Mouse (Mus musculus): Measurements from ENCODE around the gene Acsf2.

Gene Acsf2

DNA sequence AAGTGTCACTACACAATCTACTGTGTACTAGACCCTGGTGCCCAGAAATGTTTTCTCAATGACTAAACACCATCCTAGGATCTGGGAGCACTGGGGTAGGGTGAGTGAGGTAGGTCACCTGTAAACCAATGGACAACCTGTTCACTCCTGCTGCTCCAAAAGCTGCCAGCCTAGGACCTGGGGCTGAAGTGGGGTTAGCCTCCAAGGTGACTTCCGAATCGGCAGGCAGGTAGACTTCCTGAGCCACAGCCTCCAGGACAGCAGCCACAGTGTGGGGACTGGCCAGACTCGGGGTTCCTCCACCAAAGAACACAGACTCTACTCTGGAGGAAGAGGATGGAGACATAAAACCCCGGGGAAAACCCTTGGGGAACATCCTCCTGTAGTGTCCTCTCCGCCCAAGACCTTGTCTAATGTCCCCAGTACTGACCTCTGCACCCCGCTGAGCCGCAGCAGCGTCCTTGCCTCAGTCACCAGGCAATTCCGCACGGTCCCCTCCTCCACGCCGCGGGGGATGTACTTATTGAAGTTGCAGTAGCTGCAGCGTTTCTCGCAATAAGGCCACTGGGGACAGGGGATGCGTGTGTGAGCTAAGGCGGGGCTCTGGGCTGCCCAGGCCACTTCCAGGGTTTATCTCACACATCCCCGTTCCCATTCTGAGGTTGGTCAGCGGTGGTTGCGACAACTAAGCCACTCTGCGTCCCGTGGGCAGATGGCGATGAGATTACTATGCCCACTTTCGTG lies 53.5 kb downstream of the Acsf2 start:
- DNase-seq (ENCODE audit: low spot score): peak; percentile 46

DNA sequence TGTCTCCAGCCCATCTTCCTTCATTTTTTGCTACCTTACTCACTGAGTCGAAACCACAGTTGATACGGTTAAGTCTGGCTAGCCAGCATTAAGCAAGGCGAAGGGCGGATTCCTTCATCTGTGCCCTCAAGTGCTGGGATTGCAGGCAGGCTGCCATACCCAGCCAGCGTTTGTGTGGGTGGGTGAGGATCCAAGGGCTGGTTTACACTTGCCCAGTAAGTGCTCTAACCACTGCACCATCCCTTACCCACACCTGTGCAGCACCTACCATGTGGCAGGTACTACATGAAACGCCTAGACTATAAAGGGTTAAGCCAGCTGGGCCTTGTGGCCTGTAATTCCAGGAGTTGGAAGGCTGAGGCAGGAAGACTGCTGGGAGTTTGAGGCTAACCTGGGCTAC lies 54.4 kb downstream of the Acsf2 start:
- DNase-seq (ENCODE audit: low spot score): no peak

DNA sequence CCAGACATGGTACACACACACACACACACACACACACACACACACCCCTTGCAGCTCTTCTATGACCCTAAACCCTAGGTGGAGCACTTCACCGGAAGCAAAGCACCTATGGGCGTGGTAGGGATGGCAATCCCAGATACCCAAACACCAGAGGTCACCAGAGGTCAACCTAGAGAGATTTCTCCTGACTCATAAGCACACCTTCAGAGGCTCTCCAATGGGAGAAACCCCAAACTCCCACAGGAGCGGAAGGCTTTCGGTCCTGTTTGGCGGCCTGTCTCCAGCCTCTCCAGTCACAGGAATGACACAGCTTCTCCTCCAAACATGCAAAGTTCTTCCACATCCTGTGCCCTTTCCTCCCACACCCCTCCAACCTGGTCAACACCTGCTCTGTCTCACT lies 55.3 kb downstream of the Acsf2 start:
- no peak for DNase-seq (ENCODE audit: low spot score)

DNA sequence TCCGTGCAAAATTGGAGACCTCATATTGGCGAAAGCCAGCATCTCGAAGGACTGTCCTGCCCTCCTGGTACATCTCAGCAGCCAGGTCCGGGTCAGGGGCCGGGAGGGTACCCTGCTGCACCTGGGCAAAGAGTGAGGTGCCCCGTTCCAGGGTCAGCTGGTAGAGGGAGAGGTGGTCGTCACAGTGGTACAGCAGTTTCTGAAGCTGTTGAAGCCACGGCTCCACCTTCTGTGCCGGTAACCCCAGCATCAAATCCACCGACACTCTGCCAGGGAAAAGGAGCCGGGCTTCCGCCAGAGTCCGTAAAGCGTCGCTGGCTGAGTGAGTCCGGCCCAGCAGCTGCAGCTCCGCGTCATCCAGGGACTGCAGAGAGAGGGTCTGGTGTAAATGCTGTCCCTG lies 57.2 kb downstream of the Acsf2 start:
- no peak for DNase-seq (ENCODE audit: low spot score)

DNA sequence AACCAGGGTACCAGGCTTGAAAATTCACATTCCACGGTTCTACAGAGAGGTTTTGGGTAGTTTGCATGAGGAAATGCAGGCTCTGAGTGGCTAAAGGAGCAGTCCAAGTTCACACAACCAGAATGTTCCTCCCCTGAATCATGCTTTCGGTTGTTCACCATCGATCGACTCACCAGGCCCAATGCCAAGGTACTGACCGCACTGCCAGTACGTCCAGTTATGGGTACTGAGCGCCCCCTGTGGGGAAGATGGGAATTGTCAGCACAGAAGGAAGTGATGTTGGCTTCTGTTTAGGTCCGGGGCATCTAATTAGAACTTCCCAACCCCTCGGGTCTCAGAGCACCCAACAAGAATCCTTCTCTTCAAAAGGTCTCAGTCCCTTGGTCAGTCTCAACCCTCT lies 57.7 kb downstream of the Acsf2 start:
- DNase-seq (ENCODE audit: low spot score): peak; percentile 88

DNA sequence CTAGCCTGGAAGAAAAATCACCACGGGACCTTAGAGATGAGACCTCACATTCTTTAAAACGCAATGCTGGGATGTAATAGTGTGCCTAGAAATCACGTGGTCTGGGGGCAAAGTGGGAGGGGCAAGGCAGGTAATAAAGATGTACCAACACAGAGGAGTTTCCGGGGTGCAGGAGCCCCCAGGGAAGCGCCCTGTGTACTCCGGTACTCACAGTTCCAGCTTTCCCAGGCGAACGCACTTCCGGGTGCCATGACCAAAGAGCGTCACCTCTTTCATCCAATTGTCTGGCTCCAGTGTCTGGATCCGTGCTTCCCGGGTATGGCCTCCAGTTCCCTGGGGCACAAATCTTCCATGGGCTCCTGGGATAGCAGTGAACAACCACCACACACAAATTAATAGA lies 58.3 kb downstream of the Acsf2 start:
- DNase-seq (ENCODE audit: low spot score): no peak

GRCm38 (mm10) chr11:94542400-94542799 lies 59.3 kb downstream of the Acsf2 start:
- DNase-seq (ENCODE audit: low spot score): no peak

- DNase-seq (ENCODE audit: low spot score): no peak
Measured at GRCm38 (mm10) chr11:94539761-94540160, 61.9 kb downstream of the Acsf2 start.

- DNase-seq (ENCODE audit: low spot score): no peak
Measured at GRCm38 (mm10) chr11:94538733-94539292, 62.9 kb downstream of the Acsf2 start.

- DNase-seq (ENCODE audit: low spot score): no peak
Measured at GRCm38 (mm10) chr11:94533171-94533570, 68.5 kb downstream of the Acsf2 start.

- DNase-seq (ENCODE audit: low spot score): no peak
Measured at GRCm38 (mm10) chr11:94528879-94529278, 72.8 kb downstream of the Acsf2 start.

DNA sequence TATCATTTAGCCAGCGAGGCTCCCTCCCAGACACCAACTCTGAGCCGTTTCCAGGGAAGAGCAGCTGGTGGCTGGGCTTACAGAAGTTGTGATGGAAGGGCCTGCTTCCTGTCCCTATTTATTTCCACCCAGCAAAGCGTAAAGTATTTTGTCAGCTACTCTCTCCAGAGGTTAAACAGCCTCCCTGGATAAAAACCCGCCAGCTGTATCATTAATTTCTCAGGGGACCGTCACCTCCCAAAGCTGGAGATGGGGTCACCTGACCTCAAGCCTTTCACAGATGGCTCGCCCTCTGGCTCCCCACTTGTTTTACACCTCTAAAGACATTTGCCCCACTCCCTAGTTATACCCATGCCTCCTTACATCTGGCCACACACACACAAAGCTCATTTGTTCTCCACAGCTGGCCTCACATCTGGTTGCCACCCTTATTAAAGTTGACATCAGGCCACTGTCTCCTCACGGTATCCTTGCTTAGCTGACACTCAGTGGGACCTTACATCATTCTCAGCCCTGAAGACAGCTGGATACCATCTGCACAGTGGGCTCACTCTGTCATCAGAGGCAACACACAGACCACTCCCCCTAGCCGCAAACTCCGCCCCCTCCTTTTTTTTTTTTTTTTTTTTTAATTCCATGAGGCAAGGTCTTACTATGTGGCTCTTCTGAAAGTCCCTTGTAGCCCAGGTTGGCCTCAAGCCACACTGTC lies 75.3 kb downstream of the Acsf2 start:
- no peak for DNase-seq (ENCODE audit: low spot score)

DNA sequence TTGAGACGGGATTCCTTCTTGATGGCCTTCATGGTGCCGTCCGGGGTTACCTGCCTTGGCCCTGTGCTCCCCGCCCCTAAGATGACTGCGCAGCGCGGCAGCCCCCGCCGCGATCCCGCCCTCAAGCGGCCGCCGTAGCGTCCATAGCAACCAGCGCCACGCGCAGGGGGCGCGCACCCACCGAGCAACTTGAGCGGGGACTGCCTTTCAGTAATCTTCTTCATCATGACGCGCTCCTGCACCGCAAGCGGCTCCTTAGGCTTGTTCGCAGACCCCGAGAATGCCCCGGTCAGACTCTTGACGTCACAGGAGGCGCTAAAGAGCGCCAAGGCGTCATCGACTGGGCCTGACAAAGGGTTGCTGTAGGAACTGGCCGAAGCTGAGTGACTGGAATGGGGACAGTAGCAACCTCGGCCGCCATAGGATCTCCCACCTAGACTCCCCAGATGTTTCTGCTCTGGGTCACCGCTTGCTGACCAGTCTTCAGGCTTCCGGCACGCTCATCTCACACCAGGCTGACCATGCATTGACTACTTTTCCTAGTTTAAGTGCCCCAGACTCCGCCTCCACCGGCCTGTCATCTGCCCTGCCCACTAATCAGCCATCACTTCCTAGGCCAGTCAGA lies 80.3 kb downstream of the Acsf2 start, which contains the start of gene Mycbpap:
Mycbpap (minus strand) TSS at position 524 of the 625 bp plus-strand sequence.
- peak; percentile 49 for DNase-seq (ENCODE audit: low spot score)

DNA sequence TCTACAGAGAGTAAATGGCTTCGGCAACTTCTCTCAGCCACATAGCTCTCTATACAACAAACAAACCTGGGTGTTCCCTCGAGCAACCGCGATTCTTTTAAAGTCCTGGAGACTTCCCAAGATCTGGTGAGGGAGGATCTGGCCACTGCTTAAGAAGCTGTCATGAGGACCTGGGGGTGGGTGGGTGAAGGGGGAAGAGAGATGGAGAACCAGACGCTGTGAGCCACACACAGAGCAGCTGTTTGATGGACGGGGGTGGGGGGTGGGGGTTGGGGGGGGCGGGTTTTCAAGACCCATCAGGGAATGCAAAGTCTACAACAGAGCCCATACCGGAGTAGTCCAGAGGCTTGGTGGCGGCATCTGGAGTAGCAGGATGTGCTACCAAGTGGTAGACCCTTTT lies 88.2 kb downstream of the Acsf2 start:
- DNase-seq (ENCODE audit: low spot score): no peak

DNA sequence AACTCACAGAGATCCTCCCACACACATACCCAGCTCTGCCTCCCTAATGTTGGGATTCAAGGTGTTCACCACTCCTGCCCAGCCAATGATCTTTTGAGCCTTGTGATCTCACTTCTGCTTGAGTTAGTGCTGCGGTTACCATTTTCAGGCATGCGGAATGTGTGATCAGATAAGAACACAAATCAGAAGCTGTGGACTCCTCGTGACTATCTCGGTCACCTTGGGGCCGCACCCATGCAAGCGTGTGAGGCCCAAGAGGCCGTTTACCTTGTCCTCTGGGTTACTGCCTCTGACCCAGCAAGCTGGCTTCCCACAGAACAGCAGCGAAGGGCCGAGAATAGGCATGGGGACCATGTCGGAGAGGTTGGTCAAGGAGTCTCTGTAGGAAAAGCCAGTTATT lies 92.7 kb downstream of the Acsf2 start:
- no peak for DNase-seq (ENCODE audit: low spot score)

Measured in testis, postnatal 14 days (tissue).